Mouse (Mus musculus) heart, adult 9 months (tissue): ENCODE measurements around the gene Aldh1a1.

Experiments
- DNase-seq, 2 experiments: peaks; one replicate each; pipeline ENCODE4 v3.0.0; 2022; ENCODE audit warnings: low spot score in 2 of 2

Aldh1a1 gene

DNA sequence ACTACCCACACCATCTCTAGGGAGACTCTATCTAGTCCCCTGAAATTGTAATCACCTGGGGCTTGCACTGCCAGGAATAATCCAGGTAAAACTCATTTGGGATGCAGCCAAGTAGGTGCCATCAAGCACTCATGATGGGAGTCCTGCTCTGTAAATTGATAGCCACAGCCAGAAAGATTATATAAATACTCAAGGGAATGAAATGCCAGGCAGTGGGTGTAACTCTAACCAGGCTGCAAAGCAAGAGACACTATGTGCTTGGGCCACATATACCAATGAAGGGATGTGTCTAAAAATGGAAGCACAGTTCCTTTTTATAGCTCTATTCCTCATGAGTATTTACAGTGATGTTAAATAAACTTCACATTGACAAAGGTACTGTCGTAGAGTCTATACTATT, 56.9 kb downstream of the Aldh1a1 start:
- DNase-seq: no peak

DNA sequence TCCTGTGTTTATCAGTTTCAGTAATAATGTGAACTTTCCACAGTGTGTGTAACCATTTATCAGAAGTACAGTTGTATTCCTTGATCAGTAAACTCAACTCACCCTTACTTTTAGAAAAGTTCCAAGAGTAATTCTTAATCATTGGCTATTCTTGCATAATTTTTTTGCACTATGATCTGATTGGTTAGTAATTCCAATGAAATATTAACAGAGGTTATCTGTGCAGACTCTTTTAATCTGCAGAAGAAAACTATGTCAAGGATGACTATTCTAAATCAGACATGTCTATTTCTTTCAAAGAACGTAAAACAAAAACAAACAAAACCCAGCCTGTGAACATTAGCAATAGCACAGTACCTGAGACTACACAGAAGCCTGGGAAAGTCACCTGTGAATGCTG, 62.9 kb downstream of the Aldh1a1 start:
- no peak for DNase-seq

DNA sequence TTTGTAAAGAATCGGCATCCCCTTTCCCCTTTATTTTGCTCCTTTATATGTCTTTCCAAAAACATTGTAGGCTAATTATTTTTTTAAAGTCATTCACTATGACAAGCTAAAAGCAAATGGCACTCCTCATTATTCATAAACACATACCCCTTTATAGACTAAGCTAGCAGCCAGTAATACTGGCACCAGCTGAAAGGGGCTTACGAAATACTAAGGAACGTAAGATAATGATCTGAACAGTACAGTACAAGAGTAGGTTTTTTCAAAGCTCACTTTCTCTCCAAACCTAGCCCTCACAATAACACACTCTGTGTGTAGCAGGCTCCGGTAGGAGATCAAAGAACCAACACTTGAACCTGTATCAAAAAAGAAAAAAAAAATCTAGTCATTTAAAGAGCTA, 64.7 kb downstream of the Aldh1a1 start:
- no peak for DNase-seq

- no peak for DNase-seq
Observed at GRCm38 (mm10) chr19:20558069-20558468, 65.6 kb downstream of the Aldh1a1 start.

DNA sequence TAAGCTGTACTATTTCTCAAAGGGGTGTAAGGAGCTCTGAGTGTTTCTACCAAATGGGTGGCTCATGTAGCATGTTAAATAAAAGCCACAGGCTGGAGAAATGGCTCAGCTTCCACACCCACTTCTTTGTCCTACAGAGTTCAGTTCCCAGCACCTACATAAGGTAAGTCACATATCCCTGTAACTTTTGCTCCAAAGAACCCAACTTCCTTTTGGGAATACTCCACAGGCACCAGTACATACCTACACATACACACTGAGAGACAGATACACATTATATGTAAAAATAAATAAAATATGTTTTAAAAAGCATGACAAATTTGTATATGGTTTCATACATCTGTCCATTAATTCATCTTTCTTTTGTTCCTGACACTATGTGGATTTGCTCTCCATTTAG, 66.0 kb downstream of the Aldh1a1 start:
- no peak for DNase-seq

DNA sequence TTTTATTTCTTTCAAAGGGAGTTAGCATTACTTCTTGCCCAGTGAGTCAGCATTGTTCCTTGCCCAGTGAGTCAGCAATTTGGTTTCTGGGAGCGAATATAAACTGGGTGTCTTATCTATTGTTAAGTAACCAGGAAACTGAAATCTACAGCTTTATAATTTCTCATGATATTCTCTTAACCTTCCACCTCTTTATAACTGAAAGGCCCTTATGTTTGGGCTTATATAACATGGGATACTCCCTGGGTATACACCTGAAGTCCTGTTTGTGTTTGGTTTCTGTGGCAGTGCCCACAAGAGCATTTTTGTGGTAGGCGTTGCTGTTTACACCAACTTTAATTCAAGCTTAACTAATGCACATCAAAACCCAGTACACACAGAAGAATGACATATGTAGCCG, 66.4 kb downstream of the Aldh1a1 start:
- peak; percentile 7 to 24 for DNase-seq

DNA sequence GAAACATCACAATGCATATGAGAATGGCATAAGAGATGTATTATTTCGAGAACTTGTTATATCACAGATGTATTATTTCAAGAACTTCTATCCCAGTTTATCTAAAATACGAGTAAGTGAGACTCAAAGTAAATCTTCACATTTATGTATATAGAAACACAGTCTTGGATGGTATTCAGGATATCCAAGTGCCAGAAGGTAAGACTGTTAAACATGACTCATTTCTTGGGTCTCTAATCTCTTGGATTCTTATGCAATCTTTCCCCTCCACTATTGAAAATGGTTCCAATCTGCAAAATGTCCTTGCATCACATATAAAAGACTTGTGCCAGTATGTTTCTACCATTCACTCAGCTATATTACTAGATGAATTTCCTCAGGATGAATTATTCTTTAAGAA, 67.4 kb downstream of the Aldh1a1 start:
- DNase-seq: no peak

DNA sequence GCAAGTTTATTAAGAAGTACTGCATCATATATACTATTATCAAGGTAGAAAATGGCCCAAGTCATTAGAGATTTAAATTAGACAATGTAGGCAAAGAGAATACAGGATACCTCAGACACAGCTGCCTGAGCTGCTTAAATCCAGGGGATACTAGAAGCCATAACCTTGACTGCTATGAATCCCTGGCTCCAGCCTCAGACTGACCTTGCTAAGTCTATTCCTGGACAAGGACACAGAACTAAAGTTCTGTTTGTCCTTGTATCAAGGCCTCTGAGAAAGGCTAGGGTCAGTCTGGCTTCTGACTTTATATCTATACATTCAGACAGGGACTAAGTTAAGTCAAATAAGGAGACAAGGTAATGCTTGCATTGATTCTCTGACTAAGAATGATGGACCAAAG, 69.9 kb downstream of the Aldh1a1 start:
- DNase-seq: no peak

- DNase-seq: no peak
Observed at GRCm38 (mm10) chr19:20566294-20566693, 73.8 kb downstream of the Aldh1a1 start.

DNA sequence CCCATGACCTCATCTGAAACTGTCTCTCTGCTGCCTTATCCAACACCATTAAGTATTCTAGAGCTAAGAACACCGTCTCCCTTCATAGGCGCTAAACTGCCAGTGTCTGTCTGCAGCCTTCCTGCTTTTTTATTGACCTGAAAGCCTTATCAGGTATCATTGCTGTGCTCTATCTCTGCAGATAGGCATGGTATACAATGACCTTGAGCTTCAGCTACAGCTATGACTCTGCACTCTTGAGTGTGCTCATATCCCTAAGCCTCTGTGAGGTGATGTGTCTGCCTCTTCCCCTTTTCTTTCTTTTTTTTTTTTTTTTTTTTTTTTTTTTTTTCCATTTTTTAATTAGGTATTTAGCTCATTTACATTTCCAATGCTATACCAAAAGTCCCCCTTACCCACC, 74.5 kb downstream of the Aldh1a1 start:
- no peak for DNase-seq

DNA sequence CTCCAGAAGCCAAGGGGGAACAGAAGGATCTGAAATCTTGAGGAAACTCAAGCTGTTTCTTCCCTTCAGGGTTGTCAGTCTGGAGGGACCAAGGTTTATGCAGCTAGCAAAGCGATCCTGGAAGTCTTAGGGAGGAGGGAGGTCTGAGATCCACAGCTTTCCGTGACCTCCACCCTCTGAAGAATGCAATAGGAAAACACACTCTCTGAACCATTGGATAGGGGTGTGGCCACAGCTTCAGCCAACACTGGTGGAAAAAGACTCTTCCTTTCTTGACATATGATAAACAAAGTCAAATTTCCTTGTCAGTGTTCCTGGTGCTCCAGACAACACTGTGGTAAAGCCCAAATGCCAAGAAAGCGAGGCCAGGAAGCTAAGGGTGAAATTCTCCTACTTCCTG, 84.5 kb downstream of the Aldh1a1 start:
- DNase-seq: no peak

DNA sequence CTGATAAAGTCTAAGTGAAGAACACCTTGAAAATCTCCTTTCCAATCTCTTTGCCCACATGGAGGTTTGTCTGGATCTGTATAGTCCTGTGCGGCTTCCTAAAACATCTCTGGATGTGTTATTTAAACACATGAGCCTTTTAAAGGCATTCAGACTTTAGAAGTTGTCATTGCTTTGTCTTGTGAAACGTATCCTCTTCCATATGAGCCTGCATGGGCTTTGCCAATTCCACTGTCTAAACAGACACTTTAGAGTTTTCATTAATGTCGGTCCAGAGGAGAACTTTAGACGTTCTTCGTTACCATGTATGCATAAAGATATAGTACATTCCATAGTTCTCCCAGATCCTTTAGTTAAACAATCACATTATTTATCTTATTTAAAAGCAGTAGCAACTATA, 84.9 kb downstream of the Aldh1a1 start:
- DNase-seq: no peak

GRCm38 (mm10) chr19:20599951-20600350, 107.4 kb downstream of the Aldh1a1 start:
- DNase-seq: peak; percentile 23 to 50

- DNase-seq: peak in 1 of 2 experiments; percentile 47
Observed at GRCm38 (mm10) chr19:20601739-20602138, 109.2 kb downstream of the Aldh1a1 start.

DNA sequence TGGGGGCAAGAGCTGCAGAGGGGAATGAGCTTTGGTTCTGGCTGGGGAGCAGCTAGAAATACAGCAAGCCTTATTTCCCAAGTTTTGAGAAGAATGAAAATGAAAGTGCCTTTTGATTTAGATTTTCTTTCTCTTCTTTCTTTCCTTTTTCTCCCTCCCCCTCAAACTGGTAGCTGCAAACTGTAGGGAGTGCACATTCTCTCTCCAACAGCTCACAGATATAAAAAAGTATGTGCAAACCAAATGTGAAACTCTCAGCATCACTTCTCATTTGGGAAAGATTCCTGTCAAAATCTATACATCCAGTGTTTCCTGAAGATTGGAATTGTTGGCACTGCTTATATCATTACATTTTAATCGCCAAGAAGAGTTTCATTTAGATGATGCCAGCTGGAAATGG, 110.7 kb downstream of the Aldh1a1 start:
- DNase-seq: no peak

- DNase-seq: no peak
Observed at GRCm38 (mm10) chr19:20603866-20604265, 111.4 kb downstream of the Aldh1a1 start.

GRCm38 (mm10) chr19:20614252-20614930, 121.9 kb downstream of the Aldh1a1 start:
- peak in 1 of 2 experiments; percentile 9 for DNase-seq

GRCm38 (mm10) chr19:20622434-20622833, 129.9 kb downstream of the Aldh1a1 start:
- DNase-seq: no peak

DNA sequence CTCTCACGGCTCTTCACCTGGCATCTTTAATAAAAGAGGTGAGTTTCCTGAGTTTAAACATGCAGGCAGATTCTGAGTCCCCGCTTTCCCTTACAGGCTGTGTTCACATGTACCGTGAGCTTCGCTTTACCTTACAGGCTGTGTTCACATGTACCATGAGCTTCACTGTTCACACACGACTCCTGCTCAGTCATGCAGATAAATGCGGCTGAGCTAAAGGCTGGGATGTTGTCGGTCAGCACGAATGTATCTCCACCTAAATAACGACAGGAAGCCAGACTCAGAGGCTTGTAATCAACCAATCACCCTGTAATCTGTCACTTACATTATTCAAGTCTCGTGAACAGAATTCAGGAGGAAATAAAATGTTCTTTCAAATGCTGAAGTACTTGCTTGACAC, 130.9 kb downstream of the Aldh1a1 start:
- no peak for DNase-seq

- no peak for DNase-seq
Observed at GRCm38 (mm10) chr19:20631020-20631419, 138.5 kb downstream of the Aldh1a1 start.

GRCm38 (mm10) chr19:20633876-20634691, 141.6 kb downstream of the Aldh1a1 start:
- peak; percentile 16 to 49 for DNase-seq

DNA sequence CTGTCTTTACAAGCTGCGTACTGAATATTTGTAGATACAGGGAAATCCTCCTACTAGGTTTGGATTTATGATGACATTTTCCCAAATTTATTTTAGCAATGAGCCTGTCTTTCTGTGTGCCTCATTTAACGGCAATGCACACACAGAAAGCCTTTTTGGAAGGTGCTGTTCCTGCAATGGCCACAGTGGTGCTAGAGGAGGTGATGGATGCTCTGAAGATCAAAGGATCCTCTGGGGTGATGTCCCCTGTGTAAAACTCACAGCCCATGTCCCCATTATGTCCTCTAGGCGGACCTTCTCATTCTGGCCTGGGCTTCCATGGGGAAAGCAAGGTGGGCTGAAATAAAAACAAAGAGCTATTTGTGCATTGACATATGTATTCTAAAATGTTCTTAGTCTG, 151.8 kb downstream of the Aldh1a1 start:
- no peak for DNase-seq

- peak; percentile 8 to 10 for DNase-seq
Observed at GRCm38 (mm10) chr19:20647496-20647895, 155.0 kb downstream of the Aldh1a1 start.
